Mouse (Mus musculus) heart, embryonic 14.5 days (tissue): ENCODE data around the gene 4931428F04Rik. TPM values are rescaled to one million over a fixed set of nuclear protein-coding genes. Genes with fewer than 3 reads are reported as not detected.
"Not testable (repeated sequence)": the region's sequence is repeated elsewhere in the genome, so short reads cannot be mapped to it uniquely, and the experiment has no call there.

Experiments used
- ATAC-seq: fragments of 200-750 bp; cut with Nextera tagmentation; 2 replicates; pipeline ENCODE4 v1.8.0; 2017; ENCODE audit warnings: low read depth, moderate TSS enrichment; ENCODE audit not compliant: insufficient number of reproducible peaks, insufficient read depth, low FRiP score
- H3K27ac ChIP-seq, 2 experiments: fragments of 200-500 bp in 1 of 2; fragments of 300-500 bp in 1 of 2; sonication (generic) in 1 of 2; replicated peaks in 1 of 2; 2 replicates each; pipeline ENCODE4 v1.5.1; 2012 to 2014; ENCODE audit warnings: low read depth in 2 of 2, low read length in 2 of 2, control low read depth in 1 of 2, mild to moderate bottlenecking in 1 of 2, mixed read lengths in 1 of 2; ENCODE audit not compliant: control insufficient read depth in 1 of 2, insufficient read depth in 1 of 2
- H3K27me3 ChIP-seq: fragments of 300-500 bp; sonication (generic); 2 replicates; pipeline ENCODE4 v1.6.1; 2014; ENCODE audit warnings: mild to moderate bottlenecking, low read length, control low read depth; ENCODE audit not compliant: control insufficient read depth, insufficient read depth
- H3K36me3 ChIP-seq: fragments of 300-500 bp; sonication (generic); 2 replicates; pipeline ENCODE4 v1.6.1; 2014; ENCODE audit warnings: mild to moderate bottlenecking, control low read depth, low read length, mixed read lengths; ENCODE audit not compliant: control insufficient read depth, insufficient read depth
- H3K4me1 ChIP-seq, 2 experiments: fragments of 200-500 bp in 1 of 2; fragments of 300-500 bp in 1 of 2; sonication (generic) in 1 of 2; 2 replicates each; pipeline ENCODE4 v1.6.1; 2012 to 2014; ENCODE audit warnings: low read length in 2 of 2, control low read depth in 1 of 2, mixed read lengths in 1 of 2; ENCODE audit not compliant: control insufficient read depth in 2 of 2, insufficient read depth in 2 of 2
- H3K4me2 ChIP-seq: fragments of 300-500 bp; sonication (generic); 2 replicates; pipeline ENCODE4 v1.6.1; 2014; ENCODE audit warnings: mild to moderate bottlenecking, low read length
- H3K4me3 ChIP-seq, 2 experiments: fragments of 200-500 bp in 1 of 2; fragments of 300-500 bp in 1 of 2; sonication (generic) in 1 of 2; 2 replicates each; pipeline ENCODE4 v1.5.1; 2012 to 2014; ENCODE audit warnings: low read length in 2 of 2, mild to moderate bottlenecking in 2 of 2, control low read depth in 1 of 2, low read depth in 1 of 2, moderate library complexity in 1 of 2; ENCODE audit not compliant: control insufficient read depth in 1 of 2, insufficient read depth in 1 of 2
- H3K9ac ChIP-seq: fragments of 300-500 bp; sonication (generic); 2 replicates; pipeline ENCODE4 v1.6.1; 2014; ENCODE audit warnings: mild to moderate bottlenecking, low read length
- H3K9me3 ChIP-seq: fragments of 300-500 bp; sonication (generic); 2 replicates; pipeline ENCODE4 v1.6.1; 2016; ENCODE audit warnings: low read length, control low read depth; ENCODE audit not compliant: control insufficient read depth
- WGBS: fragments of 180-500 bp; shearing (Covaris S2); extraction: QIAGEN DNeasy Blood & Tissue Kit; methylation state at CpG from one replicate; pipeline ENCODE4 v1.1.7; 2014; 5-methylcytosine and 5-hydroxymethylcytosine counted together
- polyA plus RNA-seq: library from polyadenylated mRNA; unstranded; fragments of >200 nt; fragmentation: Nextera tagmentation; extraction: Ambion mirVana; gene quantifications from 2 replicates; pipeline ENCODE4 v1.2.1, GENCODE M21; 2014

4931428F04Rik gene
- polyA plus RNA-seq, 1 experiment from 2014 or later, result 4.0 TPM

- ATAC-seq, H3K9me3 ChIP-seq, H3K27ac ChIP-seq, H3K4me2 ChIP-seq, H3K4me1 ChIP-seq, H3K4me3 ChIP-seq, H3K36me3 ChIP-seq, H3K27me3 ChIP-seq, H3K9ac ChIP-seq: not testable (repeated sequence)
- 57% methylated on average over 3 of the region's 3 CpGs for WGBS
Measured at GRCm38 (mm10) chr8:105291802-105292201, 2.1 kb upstream of the 4931428F04Rik start.

DNA sequence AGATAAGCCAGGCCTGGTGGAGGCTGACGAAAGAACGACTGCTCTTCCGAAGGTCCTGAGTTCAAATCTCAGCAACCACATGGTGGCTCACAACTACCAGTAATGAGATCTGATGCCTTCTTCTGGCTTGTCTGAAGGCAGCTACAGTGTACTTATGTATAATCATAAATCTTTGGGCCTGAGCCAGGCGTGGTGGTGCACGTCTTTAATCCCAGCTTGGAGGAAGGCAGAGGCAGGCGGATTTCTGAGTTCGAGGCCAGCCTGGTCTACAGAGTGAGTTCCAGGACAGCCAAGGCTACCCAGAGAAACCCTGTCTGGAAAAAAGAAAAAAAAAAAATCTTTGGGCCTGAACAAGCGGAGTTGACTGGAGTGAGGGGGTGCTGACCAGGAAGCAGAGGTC lies 1.7 kb upstream of the 4931428F04Rik start:
- WGBS, result 75% methylated on average over 8 of the region's 8 CpGs
- not testable (repeated sequence) for H3K9me3 ChIP-seq, H3K4me2 ChIP-seq, H3K4me3 ChIP-seq, H3K4me1 ChIP-seq, H3K9ac ChIP-seq, H3K27ac ChIP-seq, ATAC-seq, H3K36me3 ChIP-seq, H3K27me3 ChIP-seq

- WGBS, result 8% methylated on average over 31 of the region's 31 CpGs
Measured at GRCm38 (mm10) chr8:105290554-105291314, 1.1 kb upstream of the 4931428F04Rik start.

DNA sequence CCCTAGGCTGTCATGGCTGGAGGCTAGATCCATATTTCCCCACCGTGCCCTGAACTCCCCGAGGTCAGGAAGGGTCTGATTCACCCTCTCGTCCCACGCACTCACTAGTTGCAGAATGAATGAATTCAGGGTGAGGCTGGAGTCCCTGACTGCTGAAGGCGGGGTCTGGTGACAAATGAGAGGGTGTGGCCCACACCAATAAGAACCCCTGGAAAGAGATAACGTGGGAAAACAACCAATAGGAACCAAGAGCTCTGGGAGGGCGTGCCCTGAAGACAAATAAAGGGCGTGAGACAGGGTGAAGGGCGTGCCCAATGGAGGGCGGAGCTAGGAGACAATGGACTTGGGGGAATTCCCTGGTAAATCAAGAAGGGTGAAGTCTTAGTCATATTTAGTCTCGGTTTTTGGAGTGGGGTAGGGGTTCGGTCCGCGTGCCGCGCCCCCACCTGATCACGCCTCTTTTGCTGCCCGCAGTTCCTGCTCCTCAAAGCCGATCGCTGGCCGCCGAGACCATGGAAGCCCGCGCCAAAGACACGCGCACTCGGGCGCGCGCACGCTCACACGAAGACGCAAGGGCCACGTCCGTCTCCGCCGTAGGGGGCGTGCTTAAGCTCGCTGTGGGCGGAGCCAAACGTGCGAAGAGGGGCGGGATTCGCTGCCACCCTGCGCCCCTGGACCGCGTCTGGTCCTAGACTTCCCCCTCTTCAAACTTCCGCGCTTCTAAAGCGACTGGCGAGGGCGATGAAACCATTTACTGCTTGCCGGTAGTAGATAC lies 519 bp downstream of the 4931428F04Rik start:
- H3K9me3 ChIP-seq, result no peaks in the 10 kb centered on the region
- peak overlapping the region; percentile 53 to 61 for H3K4me3 ChIP-seq
- WGBS, result 1% methylated on average over 53 of the region's 53 CpGs
- H3K9ac ChIP-seq, result peak overlapping the region; percentile 66
- peaks cover 6 to 8% of the 10 kb centered on the region in 2 experiments for H3K4me1 ChIP-seq
- 0 out of 2 replicates have a peak, but pooled peaks cover 5% of the 10 kb centered on the region for H3K36me3 ChIP-seq
- ATAC-seq, result peak; percentile 86
- H3K27me3 ChIP-seq, result peaks cover 8% of the 10 kb centered on the region
- peak overlapping the region; percentile 84 for H3K4me2 ChIP-seq
- H3K27ac ChIP-seq, result peak overlapping the region; percentile 45 to 67; a peak in 2 of 4 replicates

More at GRCm38 (mm10) chr8:105290554-105291314, 1.1 kb upstream of the 4931428F04Rik start:
- Histone ChIP-seq H3K4me3 (peak overlapping the region in 1 of 2 experiments; percentile 53; a peak in 1 of 4 replicates), H3K27me3 (peaks cover 8% of the 10 kb centered on the region), H3K9ac (no peak overlapping the region), H3K27ac (no peak overlapping the region), H3K36me3 (no peaks in the 10 kb centered on the region), H3K4me1 (peaks cover 6 to 8% of the 10 kb centered on the region in 2 experiments), H3K9me3 (no peaks in the 10 kb centered on the region), H3K4me2 (peak overlapping the region; percentile 84)
- no peak for ATAC-seq

DNA sequence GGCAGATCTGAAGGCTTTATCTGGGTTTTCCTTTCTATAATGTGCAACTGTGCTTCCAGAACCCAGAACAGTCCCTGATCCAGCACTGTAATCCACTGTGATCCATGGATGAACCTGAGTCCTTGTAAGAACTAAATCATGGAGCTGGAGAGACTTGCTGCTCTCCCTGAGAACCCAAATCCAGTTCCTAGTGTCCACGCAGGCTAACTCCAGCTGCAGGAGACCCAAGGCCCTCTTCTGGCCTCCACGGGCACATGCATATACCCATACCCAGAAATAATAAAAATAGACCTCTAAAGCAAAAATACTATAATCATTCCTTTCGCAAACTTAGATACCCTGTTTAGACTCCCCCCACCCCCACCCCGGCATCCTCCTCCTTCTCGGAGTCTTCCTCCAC lies 1.4 kb downstream of the 4931428F04Rik start:
- WGBS, result 83% methylated on average over 5 of the region's 5 CpGs
- Histone ChIP-seq H3K4me3 (peak overlapping the region in 1 of 2 experiments; percentile 53; a peak in 1 of 4 replicates), H3K27ac (no peak overlapping the region), H3K4me1 (peaks cover 6 to 8% of the 10 kb centered on the region in 2 experiments), H3K4me2 (no peak overlapping the region), H3K9ac (no peak overlapping the region), H3K36me3 (0 out of 2 replicates have a peak, but pooled peaks cover 5% of the 10 kb centered on the region), H3K27me3 (peaks cover 8% of the 10 kb centered on the region), H3K9me3 (no peaks in the 10 kb centered on the region)
- no peak for ATAC-seq

DNA sequence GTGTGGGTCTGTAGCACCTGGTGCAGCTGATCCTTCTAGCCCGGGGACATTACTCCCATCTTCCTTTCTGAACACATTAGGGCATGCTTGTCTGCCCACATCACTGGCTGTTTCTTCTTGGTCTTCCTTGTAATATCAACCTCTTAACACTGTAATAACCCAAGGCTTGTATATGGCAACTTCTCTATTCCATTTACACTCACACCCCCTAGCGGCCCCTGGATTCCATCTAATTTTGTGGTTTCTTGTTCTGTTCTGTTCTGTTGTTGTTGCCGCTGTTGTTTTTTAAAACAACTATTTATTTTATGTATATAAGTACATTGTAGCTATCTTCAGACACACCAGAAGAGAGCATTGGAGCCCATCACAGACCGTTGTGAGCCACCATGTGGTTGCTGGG lies 2.8 kb downstream of the 4931428F04Rik start:
- Histone ChIP-seq H3K27ac (no peak overlapping the region), H3K27me3 (peaks cover 8% of the 10 kb centered on the region), H3K4me1 (peaks cover 6 to 8% of the 10 kb centered on the region in 2 experiments), H3K9me3 (no peaks in the 10 kb centered on the region), H3K4me2 (no peak overlapping the region), H3K9ac (no peak overlapping the region), H3K36me3 (0 out of 2 replicates have a peak, but pooled peaks cover 5% of the 10 kb centered on the region), H3K4me3 (no peak overlapping the region)
- no peak for ATAC-seq
- WGBS, result 85% methylated on average over 4 of the region's 4 CpGs

GRCm38 (mm10) chr8:105285514-105285913 lies 4.2 kb downstream of the 4931428F04Rik start:
- Histone ChIP-seq H3K9ac (no peak overlapping the region), H3K9me3 (no peaks in the 10 kb centered on the region), H3K4me2 (no peak overlapping the region), H3K4me3 (no peak overlapping the region), H3K36me3 (0 out of 2 replicates have a peak, but pooled peaks cover 5% of the 10 kb centered on the region), H3K27me3 (peaks cover 7% of the 10 kb centered on the region), H3K27ac (no peak overlapping the region), H3K4me1 (peaks cover 6 to 8% of the 10 kb centered on the region in 2 experiments)
- ATAC-seq, result no peak
- 40% methylated on average over 12 of the region's 12 CpGs for WGBS
